Mouse (Mus musculus) urinary bladder, postnatal 14 days (tissue): ENCODE results near the gene Atxn10.
"Not testable (repeated sequence)": the region's sequence is repeated elsewhere in the genome, so short reads cannot be mapped to it uniquely, and the experiment has no call there.

Experiments used
- DNase-seq: peaks from one replicate; pipeline ENCODE4 v3.0.0; 2021; ENCODE audit warnings: low spot score

The Atxn10 gene

GRCm38 (mm10) chr15:85335671-85336300 is at the start of gene Atxn10:
TSS of gene Atxn10 (plus strand) at chr15:85336245.
- no peak for DNase-seq

GRCm38 (mm10) chr15:85294632-85295031 is 41.4 kb upstream of the Atxn10 start:
- DNase-seq = no peak

- no peak for DNase-seq
These were observed 40.5 kb upstream of the Atxn10 start for GRCm38 (mm10) chr15:85295544-85295943.

GRCm38 (mm10) chr15:85295977-85296376 is 40.1 kb upstream of the Atxn10 start:
- no peak for DNase-seq

GRCm38 (mm10) chr15:85296538-85296937 is 39.5 kb upstream of the Atxn10 start:
- DNase-seq = no peak

GRCm38 (mm10) chr15:85298167-85298781 is 37.8 kb upstream of the Atxn10 start:
- no peak for DNase-seq

GRCm38 (mm10) chr15:85298946-85299345 is 37.1 kb upstream of the Atxn10 start:
- DNase-seq = peak; percentile 43

GRCm38 (mm10) chr15:85303241-85303640 is 32.8 kb upstream of the Atxn10 start:
- no peak for DNase-seq

- no peak for DNase-seq
These were observed 32.1 kb upstream of the Atxn10 start for GRCm38 (mm10) chr15:85303976-85304375.

- DNase-seq = no peak
These were observed 28.9 kb upstream of the Atxn10 start for GRCm38 (mm10) chr15:85307061-85307660.

GRCm38 (mm10) chr15:85311058-85311657 is 24.9 kb upstream of the Atxn10 start:
- no peak for DNase-seq

- DNase-seq = peak; percentile 80
These were observed 20.5 kb upstream of the Atxn10 start for GRCm38 (mm10) chr15:85315378-85316025.

- DNase-seq = no peak
These were observed 19.5 kb upstream of the Atxn10 start for GRCm38 (mm10) chr15:85316342-85317140.

GRCm38 (mm10) chr15:85319924-85320668 is 15.9 kb upstream of the Atxn10 start:
- no peak for DNase-seq

- no peak for DNase-seq
These were observed 12.8 kb upstream of the Atxn10 start for GRCm38 (mm10) chr15:85323214-85323613.

GRCm38 (mm10) chr15:85324426-85324825 is 11.6 kb upstream of the Atxn10 start:
- no peak for DNase-seq

GRCm38 (mm10) chr15:85327808-85328207 is 8.2 kb upstream of the Atxn10 start:
- no peak for DNase-seq

GRCm38 (mm10) chr15:85328455-85328854 is 7.6 kb upstream of the Atxn10 start:
- DNase-seq = not testable (repeated sequence)

GRCm38 (mm10) chr15:85329096-85329495 is 6.9 kb upstream of the Atxn10 start:
- no peak for DNase-seq

- DNase-seq = no peak
These were observed 6.0 kb upstream of the Atxn10 start for GRCm38 (mm10) chr15:85330024-85330423.

- not testable (repeated sequence) for DNase-seq
These were observed 2.5 kb upstream of the Atxn10 start for GRCm38 (mm10) chr15:85333511-85333910.
